Mouse (Mus musculus) midbrain, embryonic 11.5 days (tissue): Measurements from ENCODE around the gene Slc35b2. TPM values are rescaled to one million over a fixed set of nuclear protein-coding genes. Genes with fewer than 3 reads are reported as not detected.

ENCODE experiments used
- ATAC-seq: fragments of 200-750 bp; cut with Nextera tagmentation; 2 replicates; pipeline ENCODE4 v1.8.0; 2017; ENCODE audit warnings: moderate TSS enrichment, moderate library complexity; ENCODE audit not compliant: low FRiP score
- DNase-seq: peaks from one replicate; pipeline ENCODE4 v3.0.0; 2015; ENCODE audit warnings: low spot score; ENCODE audit errors: missing footprints
- H3K27ac ChIP-seq: fragments of 300-500 bp; sonication (generic); 2 replicates; pipeline ENCODE4 v1.5.1; 2014; ENCODE audit warnings: low read depth, low read length
- H3K27me3 ChIP-seq: fragments of 300-500 bp; sonication (generic); 2 replicates; pipeline ENCODE4 v1.6.1; 2014; ENCODE audit warnings: mild to moderate bottlenecking, low read length, moderate library complexity, mixed read lengths; ENCODE audit not compliant: control insufficient read depth, insufficient read depth
- H3K36me3 ChIP-seq: fragments of 300-500 bp; sonication (generic); 2 replicates; pipeline ENCODE4 v1.6.1; 2014; ENCODE audit warnings: mild to moderate bottlenecking, low read length, moderate library complexity, mixed read lengths; ENCODE audit not compliant: control insufficient read depth, insufficient read depth
- H3K4me1 ChIP-seq: fragments of 300-500 bp; sonication (generic); 2 replicates; pipeline ENCODE4 v1.6.1; 2014; ENCODE audit warnings: low read length; ENCODE audit not compliant: control insufficient read depth, insufficient read depth
- H3K4me2 ChIP-seq: fragments of 300-500 bp; sonication (generic); 2 replicates; pipeline ENCODE4 v1.6.1; 2014; ENCODE audit warnings: mild to moderate bottlenecking, moderate library complexity
- H3K4me3 ChIP-seq: fragments of 300-500 bp; sonication (generic); 2 replicates; pipeline ENCODE4 v1.5.1; 2014; ENCODE audit warnings: low read depth, low read length
- H3K9ac ChIP-seq: fragments of 300-500 bp; sonication (generic); 2 replicates; pipeline ENCODE4 v1.6.1; 2014; ENCODE audit warnings: low read length
- H3K9me3 ChIP-seq: fragments of 300-500 bp; sonication (generic); 2 replicates; pipeline ENCODE4 v1.6.1; 2016; ENCODE audit warnings: low read length; ENCODE audit not compliant: control insufficient read depth
- WGBS: fragments of 180-500 bp; shearing (Covaris S2); extraction: QIAGEN DNeasy Blood & Tissue Kit; methylation state at CpG from one replicate; pipeline ENCODE4 v1.1.7; 2014; 5-methylcytosine and 5-hydroxymethylcytosine counted together
- polyA plus RNA-seq: library from polyadenylated mRNA; unstranded; fragments of >200 nt; fragmentation: Nextera tagmentation; extraction: Ambion mirVana; gene quantifications from 2 replicates; pipeline ENCODE4 v1.2.1, GENCODE M21; 2014

Slc35b2 gene
- polyA plus RNA-seq, 1 experiment from 2014 or later = 102 TPM

DNA sequence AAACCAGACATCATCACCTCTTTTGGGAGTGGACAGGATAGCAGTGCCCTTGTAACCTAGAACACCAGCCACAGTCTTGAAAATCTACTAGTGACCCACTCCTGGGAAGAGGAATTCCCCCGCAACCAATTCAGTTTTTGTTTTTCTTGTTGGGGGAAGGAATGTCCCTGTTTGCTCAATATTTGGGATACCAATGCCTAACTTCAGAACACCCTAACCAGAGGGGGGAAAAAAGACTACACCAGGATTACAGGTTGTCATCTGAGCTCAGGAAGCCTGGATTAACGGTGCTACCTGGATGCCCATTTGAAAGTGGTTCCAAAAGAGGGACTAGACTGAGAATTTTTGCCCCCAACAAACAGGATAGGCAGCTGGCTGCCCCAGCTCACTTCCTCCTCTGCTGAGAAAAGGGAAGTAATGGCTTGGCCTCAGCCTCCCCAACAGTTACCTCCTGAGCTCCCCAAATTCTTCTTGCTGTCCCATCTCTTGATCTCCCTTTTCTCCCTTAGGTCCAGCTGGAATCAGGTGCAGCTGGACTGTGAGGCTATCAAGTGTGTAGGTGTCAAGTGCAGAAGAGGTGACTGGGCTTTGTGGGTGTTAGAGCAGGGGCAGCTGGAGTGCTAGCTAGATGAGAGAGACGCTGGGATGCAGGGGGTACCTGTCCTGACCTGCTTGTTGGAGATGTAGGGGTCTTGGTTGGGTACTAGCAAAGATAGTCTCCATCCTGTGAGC lies 7.0 kb upstream of the Slc35b2 start:
- H3K4me3 ChIP-seq = peak overlapping the region; percentile 61
- H3K9ac ChIP-seq = peak overlapping the region; percentile 77
- H3K27ac ChIP-seq = no peak overlapping the region
- H3K4me1 ChIP-seq = peaks cover 10% of the 10 kb centered on the region
- H3K4me2 ChIP-seq = peak overlapping the region; percentile 98
- H3K9me3 ChIP-seq = no peaks in the 10 kb centered on the region
- no peaks in the 10 kb centered on the region for H3K36me3 ChIP-seq
- peaks cover 7% of the 10 kb centered on the region; the same call in 1 of the 2 replicates for H3K27me3 ChIP-seq
- ATAC-seq (no peak), DNase-seq (no peak)
- WGBS = 82% methylated on average over 3 of the region's 3 CpGs

DNA sequence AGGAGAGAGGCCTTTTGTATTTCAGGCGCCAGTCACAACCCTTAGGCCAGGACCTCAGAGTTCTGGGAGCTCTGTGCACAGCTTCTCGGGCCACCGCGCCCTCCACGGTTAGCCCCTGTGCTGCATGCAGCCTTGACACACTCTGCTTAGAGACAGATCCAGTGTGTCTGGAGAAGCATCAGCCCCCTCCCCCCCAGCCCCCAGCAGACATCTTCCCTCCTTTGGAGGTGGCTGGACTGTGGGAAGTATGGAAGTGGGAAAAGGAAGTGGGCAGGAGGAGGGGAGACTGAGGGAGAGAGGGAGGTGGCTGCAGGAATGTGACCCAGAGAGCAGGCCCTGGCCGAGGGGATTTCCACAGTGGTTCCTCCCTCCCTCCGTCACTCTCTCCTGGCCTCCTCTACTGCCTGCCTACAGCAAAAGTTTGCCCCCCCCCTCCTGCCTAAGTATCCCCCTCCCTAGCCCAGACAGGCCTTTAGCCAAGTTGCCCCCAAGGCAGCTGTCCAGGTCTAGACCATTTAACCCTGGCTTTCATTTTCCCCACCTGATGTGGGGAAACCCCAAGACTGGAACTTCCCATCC lies 6.3 kb upstream of the Slc35b2 start:
- no peak overlapping the region for H3K27ac ChIP-seq
- H3K4me3 ChIP-seq = no peak overlapping the region
- H3K9me3 ChIP-seq = no peaks in the 10 kb centered on the region
- H3K36me3 ChIP-seq = no peaks in the 10 kb centered on the region
- DNase-seq (no peak), ATAC-seq (no peak)
- no peak overlapping the region for H3K9ac ChIP-seq
- WGBS = 78% methylated on average over 6 of the region's 7 CpGs
- no peak overlapping the region for H3K4me2 ChIP-seq
- peaks cover 7% of the 10 kb centered on the region; the same call in 1 of the 2 replicates for H3K27me3 ChIP-seq
- peaks cover 4% of the 10 kb centered on the region for H3K4me1 ChIP-seq

DNA sequence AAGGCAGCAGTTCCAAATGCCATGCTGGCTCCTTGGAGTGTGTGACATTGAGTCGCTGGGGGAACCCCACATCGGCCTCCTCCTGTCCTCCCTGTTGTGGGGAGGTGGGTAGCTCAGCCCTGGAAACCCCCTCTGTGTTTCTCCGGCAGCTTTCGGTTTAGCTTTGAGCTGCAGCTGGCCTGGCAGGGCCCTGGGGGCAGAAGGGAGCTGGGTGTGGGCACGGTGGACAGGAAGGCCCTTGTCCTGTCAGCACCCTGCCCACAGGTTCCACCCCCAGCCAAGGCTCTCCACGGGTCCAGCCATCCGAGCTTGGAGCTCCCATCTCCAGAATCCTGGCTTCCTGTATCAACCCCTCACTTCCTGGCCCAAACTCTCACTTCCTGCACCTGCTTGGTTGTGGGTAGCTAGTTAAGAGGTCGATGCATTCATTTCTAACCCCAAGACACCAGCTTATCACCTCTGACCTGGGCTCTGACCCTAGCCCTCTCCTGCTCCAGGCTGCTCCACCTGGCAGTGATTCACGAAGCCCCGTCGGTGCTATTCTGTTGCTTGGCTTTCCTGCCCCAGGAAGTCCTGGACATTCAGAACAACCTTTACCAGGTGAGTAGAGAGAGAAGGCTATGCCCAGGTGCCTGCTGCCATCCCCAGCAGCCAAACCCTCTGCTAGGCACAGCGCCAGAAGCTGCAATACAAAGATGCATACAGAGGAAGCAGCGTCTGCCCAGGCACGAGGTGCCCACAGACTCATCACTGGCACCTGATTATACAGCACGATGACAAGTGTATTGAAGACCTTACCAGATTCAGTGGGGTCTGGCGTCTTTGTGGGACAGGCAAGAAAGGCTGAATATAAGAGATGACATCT lies 5.4 kb upstream of the Slc35b2 start:
- Histone ChIP-seq H3K9ac (no peak overlapping the region), H3K27me3 (peaks cover 7% of the 10 kb centered on the region; the same call in 1 of the 2 replicates), H3K4me2 (no peak overlapping the region), H3K4me1 (peaks cover 4% of the 10 kb centered on the region), H3K9me3 (no peaks in the 10 kb centered on the region), H3K36me3 (no peaks in the 10 kb centered on the region), H3K4me3 (no peak overlapping the region), H3K27ac (no peak overlapping the region)
- ATAC-seq = no peak
- 70% methylated on average over 16 of the region's 16 CpGs for WGBS
- DNase-seq = no peak

DNA sequence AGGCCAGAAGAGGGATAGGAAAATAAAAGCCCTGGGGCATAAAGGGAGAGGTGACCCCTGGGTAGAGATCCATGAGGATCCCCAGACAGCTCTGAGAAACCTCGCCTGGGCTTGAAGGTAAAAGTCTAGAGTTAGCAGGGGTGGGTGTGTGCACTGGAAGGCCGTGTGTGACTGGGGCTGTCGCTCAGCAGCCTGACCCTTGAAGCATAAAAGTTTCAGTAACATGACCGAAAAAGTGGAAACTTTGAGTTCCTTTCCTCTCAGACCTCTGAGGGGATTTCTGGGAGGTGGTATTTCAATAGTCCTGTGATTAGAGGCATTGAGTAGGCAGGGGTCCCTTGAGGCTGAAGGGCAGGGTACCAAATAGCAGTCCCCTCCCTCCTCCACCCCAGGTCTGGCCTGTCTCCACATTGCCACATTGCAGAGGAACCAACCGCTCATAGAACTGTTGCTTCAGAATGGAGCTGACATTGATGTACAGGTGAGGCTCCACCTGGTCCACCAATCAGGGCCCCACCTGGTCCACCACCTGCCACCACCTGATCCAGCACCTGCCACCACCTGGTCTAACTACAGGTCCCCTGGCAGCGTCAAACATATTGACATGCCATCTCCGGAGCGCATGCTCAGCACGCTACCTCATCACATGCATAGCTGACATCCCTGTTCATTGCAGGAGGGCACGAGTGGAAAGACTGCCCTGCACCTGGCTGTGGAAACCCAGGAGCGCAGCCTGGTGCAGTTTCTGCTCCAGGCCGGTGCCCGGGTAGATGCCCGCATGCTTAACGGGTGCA lies 3.7 kb upstream of the Slc35b2 start:
- Histone ChIP-seq H3K4me1 (peaks cover 10% of the 10 kb centered on the region), H3K9ac (no peak overlapping the region), H3K27me3 (peaks cover 7% of the 10 kb centered on the region; the same call in 1 of the 2 replicates), H3K4me2 (no peak overlapping the region), H3K36me3 (no peaks in the 10 kb centered on the region), H3K27ac (no peak overlapping the region), H3K4me3 (no peak overlapping the region), H3K9me3 (no peaks in the 10 kb centered on the region)
- ATAC-seq = no peak
- WGBS = 91% methylated on average over 15 of the region's 15 CpGs
- DNase-seq = no peak

DNA sequence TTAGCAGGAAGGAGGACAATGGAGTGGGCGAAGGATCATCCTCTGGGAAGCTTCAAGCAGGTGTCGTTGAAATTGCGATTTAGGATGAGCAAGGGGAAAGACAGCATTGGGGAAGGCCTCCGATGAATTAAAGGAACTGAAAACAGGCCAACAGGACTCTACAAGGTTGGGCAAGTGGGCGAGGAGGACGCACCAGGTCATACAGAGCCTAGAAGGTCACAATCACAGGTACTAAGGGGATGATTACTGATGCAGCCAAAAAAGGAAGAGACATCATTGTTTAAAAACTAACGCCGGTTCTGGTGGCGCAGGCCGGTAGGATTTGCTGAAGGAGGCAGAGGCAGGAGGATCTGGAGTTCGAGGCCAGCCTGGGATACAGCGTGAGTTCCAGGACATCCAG lies 458 bp upstream of the Slc35b2 start:
- Histone ChIP-seq H3K36me3 (peaks cover 11% of the 10 kb centered on the region), H3K9me3 (no peaks in the 10 kb centered on the region), H3K4me1 (peaks cover 18% of the 10 kb centered on the region), H3K9ac (no peak overlapping the region; the same call in 1 of the 2 replicates), H3K4me2 (no peak overlapping the region), H3K27me3 (no peaks in the 10 kb centered on the region), H3K27ac (no peak overlapping the region), H3K4me3 (no peak overlapping the region)
- 78% methylated on average over 12 of the region's 12 CpGs for WGBS
- DNase-seq (no peak), ATAC-seq (no peak)

DNA sequence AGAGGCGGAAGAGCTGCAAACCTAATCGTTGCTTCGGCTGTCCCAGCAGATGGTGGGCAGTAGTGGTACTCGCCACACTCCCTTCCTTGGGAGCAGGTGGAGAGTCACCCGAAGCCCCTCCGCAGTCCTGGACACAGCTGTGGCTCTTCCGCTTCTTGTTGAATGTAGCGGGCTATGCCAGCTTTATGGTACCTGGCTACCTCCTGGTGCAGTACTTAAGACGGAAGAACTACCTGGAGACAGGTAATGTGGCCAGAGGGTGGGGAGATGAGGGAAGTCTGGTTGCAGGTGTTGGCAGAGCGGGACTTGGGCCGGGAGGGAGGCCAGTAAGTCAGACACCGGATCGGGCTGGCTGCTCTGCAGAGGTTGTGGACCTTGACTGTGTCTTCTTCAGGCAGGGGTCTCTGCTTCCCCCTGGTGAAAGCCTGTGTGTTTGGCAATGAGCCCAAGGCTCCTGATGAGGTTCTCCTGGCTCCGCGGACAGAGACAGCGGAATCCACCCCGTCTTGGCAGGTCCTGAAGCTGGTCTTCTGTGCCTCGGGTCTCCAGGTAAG lies 934 bp downstream of the Slc35b2 start:
- DNase-seq (peak; percentile 91), ATAC-seq (no peak; the same call in 1 of the 2 replicates)
- H3K36me3 ChIP-seq = peaks cover 23% of the 10 kb centered on the region
- H3K27ac ChIP-seq = peak overlapping the region; percentile 84
- H3K27me3 ChIP-seq = no peaks in the 10 kb centered on the region
- H3K4me3 ChIP-seq = peak overlapping the region; percentile 81
- WGBS = 14% methylated on average over 18 of the region's 18 CpGs
- H3K9ac ChIP-seq = peak overlapping the region; percentile 90
- peaks cover 18% of the 10 kb centered on the region for H3K4me1 ChIP-seq
- H3K4me2 ChIP-seq = peak overlapping the region; percentile 98
- H3K9me3 ChIP-seq = no peaks in the 10 kb centered on the region

DNA sequence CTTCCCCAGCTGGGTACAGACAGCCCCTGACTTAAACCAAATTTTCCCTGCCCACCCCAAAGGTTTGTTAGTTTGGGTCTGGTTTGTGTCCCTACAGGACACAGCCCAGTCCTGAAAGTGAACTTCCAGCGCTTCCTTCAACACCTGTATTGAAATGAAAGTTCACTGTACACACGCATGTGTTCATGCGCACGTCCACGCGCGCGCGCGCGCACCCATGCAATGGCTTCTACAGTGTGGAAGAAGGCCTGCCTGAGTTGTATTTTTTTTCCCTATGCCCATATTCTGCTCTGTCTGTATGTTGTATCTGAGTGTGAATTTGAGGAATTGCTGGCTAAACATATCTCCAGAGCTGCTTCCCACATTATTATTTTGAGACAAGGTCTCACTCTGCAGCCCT lies 1.4 kb downstream of the Slc35b2 start:
- DNase-seq = no peak
- Histone ChIP-seq H3K36me3 (peaks cover 28% of the 10 kb centered on the region), H3K27ac (no peak overlapping the region)

DNA sequence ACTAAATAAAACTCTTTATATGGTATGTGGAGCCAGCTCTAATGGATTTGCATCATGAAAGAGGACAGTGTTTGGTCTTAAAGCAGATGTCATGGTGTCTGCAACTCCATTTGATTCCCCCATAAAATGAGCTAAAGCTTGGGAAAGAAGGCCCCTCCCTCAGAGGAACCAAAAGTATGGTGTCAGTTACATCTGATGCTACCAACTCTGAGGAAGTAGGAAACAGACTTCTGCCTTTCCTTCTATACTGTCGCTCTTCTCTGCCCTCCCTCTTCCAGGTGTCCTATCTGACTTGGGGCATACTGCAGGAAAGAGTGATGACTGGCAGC lies 2.3 kb downstream of the Slc35b2 start:
- peaks cover 37% of the 10 kb centered on the region for H3K36me3 ChIP-seq
- DNase-seq = no peak
- no peak overlapping the region for H3K9ac ChIP-seq
- H3K4me3 ChIP-seq = no peak overlapping the region
- no peaks in the 10 kb centered on the region for H3K27me3 ChIP-seq
- H3K4me2 ChIP-seq = no peak overlapping the region
- WGBS = 75% methylated on average over 1 of the region's 1 CpGs
- H3K4me1 ChIP-seq = peaks cover 21% of the 10 kb centered on the region
- H3K9me3 ChIP-seq = no peaks in the 10 kb centered on the region
- ATAC-seq = no peak
- H3K27ac ChIP-seq = no peak overlapping the region

More for the DNA sequence above, 1.4 kb downstream of the Slc35b2 start:
- WGBS = 97% methylated on average over 11 of the region's 11 CpGs
- peak overlapping the region; percentile 90 for H3K9ac ChIP-seq
- ATAC-seq = no peak
- peaks cover 18% of the 10 kb centered on the region for H3K4me1 ChIP-seq
- peak overlapping the region; percentile 81 for H3K4me3 ChIP-seq
- H3K4me2 ChIP-seq = peak overlapping the region; percentile 98
- no peaks in the 10 kb centered on the region for H3K9me3 ChIP-seq
- no peaks in the 10 kb centered on the region for H3K27me3 ChIP-seq
